Mouse (Mus musculus) cerebellum, adult 11 months (tissue): ENCODE measurements at regions not wholly inside any gene's neighbourhood (a gene's known extent, or its start where the extent isn't known, plus 50 kb on each side); places are given as distances from the start of the nearest gene placed in this dataset.
"Not testable (repeated sequence)": the region's sequence is repeated elsewhere in the genome, so short reads cannot be mapped to it uniquely, and the experiment has no call there.

Experiments used
- DNase-seq: peaks from one replicate; pipeline ENCODE4 v3.0.0; 2022

DNA sequence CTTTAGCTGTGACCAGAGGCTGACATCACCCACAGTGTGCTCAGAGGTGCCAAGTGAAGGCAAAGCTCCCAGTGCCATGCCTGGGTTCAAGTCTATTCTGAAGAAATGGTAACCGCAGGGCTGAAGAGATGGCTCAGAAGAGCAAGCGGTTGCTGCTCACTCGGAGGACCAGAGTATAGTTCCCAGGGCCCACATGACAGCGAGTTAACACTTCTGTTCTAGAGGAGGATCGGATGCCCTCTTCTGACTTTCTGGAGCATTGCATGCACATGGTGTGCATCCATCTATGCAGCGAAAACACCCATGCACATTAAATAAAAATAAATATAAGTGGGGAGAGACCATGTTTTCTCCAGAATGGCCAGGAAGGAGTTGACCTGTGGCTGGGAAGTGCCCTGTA is 209.5 kb downstream of the Sorl1 start:
- no peak for DNase-seq

DNA sequence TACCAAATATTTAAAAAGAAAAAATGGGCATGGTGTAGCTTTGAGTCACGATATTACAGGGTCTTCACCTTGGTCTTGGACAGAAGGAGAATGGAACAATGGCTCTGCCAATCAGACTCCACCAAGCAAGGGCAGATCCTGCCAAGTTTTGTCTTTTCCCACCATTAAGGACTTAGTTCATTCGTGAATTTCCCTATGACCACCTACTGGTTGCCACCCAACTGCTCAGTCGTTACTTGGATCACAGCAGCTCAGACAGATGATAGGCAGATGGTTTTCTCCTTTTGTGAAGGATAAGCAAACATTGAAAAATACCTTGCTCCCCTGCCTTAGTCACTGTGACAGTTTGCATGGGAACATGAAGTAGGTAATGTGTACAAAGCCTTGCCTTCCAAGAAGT is 210.2 kb downstream of the Sorl1 start:
- DNase-seq, result no peak

DNA sequence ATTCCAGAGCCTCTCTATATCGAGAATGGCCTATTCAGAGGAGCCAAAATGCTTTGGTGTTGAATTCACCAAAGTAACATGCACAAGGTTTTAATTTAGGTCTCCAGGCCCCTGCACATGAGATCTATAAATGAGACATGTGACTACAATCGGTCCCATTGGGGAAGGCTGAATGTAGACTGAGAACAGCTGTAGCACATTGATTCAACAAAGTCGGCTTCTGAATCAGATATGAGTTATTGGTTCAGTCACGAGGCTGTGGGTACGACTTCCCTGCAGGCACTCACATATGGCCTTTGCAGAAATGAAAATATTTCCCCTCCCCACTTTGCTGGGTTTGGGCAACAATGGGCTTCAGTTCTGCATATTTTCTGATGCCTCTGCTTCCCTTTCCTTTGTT is 211.6 kb downstream of the Sorl1 start:
- no peak for DNase-seq

DNA sequence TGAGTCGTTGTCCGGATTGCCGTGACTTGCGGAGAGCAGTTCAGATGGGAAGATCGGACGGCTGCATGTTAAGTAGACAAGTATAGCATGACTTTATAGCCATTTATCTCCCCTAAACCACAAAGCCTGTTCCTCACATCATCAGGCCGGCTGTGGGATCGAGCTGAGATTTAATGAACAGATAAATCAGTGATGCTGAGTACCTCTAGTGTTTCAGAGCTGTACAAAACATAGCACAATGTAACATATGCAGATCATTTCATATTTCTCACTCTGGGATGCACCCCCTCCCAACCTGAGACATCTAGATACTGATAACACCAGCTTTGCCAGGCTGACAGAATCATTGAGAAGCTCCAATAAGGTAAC is 223.5 kb downstream of the Sorl1 start:
- DNase-seq, result no peak

DNA sequence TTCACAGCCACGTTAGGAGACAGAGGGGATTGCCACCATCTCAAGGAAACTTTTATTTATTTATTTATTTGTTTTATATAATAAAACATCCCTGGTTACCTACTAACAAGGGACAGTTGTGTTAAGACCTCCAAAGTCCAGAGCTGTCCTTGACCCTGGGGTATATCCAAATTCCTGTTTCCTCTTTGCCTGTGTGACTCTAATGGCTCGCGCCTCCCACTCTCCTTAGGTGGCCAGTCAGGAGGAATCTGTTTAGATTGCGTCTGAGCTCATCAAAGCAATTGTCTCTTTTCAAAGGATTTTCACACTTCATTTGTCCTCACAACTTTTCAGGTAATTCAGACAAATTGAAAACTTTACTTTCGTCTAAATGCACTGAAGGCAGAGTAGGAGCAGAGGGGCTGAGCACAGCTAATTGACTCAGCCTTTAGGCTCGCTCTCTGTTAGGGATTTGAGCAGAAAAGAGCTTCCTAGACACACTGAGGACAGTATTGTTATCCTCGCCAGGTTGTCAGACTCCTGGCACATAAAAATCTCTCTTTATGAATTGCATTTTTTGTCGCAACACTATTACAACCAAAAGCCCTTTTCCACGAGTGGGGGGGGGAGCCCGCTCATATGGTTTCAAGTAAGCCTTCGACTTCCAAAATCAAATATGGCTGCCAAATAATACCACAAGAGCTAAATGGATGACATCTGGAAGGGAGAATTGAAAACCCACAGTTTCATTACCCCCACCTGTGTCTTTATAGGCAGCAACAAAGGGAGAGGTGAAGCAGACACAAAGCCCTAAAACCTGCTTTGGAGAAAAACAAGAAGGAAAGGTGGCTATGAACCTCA is 224.1 kb downstream of the Sorl1 start:
- no peak for DNase-seq

DNA sequence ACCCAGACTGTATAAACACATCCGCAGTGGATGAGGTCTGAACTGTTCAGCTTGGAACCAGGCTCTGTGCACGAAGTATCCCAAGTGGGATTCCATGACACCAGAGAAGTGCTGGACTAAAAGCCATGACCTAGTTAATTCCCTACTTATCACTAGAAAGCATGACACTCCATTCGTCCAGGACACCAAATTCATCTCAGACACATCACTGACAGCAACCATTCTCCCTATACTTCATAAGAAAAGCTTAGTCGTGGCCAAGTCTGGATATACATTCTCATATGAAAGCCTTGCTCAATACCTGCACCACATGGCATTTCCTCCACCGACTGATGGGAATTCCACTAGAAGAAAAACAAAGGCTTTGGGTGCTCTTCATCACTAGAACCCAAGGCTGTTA is 229.0 kb downstream of the Sorl1 start:
- no peak for DNase-seq

DNA sequence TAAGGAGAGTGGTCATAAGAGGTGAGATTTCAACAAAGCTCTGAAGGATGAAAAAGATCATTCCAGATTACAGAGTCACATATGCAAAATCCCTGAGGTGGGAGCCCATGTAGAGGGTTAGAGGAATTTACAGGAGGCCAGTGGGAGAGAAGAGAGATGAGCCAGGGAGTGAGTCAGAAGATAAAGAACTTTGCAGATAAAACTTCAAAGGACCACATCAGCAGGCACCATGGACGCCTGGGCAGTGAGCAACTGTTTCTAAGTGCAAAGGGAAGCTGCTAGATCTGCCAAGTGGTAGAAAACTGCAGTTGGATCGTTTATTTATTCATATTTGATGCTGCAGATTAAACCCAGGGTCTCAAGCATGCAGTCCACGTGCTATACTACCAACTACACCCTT is 231.3 kb downstream of the Sorl1 start:
- DNase-seq, result no peak

DNA sequence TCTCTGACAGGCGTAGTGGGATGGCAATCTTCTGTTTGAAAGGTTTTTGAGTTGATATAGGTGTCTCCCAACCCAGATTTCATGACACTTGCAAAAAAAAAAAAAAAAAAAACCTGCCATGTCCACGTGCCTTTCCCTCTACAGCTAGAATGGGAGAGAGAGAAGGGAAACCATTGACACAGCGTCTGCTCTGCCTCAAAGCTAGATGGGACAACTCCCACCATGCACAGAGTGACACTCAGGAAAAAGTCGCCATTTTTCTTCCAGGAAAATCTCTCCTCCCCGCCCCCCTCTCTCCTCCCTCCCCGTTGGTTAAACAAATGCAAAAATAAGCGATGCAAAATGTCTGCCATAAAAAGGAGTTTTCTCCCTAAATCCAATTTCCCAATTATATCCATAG is 232.9 kb downstream of the Sorl1 start:
- DNase-seq, result no peak

DNA sequence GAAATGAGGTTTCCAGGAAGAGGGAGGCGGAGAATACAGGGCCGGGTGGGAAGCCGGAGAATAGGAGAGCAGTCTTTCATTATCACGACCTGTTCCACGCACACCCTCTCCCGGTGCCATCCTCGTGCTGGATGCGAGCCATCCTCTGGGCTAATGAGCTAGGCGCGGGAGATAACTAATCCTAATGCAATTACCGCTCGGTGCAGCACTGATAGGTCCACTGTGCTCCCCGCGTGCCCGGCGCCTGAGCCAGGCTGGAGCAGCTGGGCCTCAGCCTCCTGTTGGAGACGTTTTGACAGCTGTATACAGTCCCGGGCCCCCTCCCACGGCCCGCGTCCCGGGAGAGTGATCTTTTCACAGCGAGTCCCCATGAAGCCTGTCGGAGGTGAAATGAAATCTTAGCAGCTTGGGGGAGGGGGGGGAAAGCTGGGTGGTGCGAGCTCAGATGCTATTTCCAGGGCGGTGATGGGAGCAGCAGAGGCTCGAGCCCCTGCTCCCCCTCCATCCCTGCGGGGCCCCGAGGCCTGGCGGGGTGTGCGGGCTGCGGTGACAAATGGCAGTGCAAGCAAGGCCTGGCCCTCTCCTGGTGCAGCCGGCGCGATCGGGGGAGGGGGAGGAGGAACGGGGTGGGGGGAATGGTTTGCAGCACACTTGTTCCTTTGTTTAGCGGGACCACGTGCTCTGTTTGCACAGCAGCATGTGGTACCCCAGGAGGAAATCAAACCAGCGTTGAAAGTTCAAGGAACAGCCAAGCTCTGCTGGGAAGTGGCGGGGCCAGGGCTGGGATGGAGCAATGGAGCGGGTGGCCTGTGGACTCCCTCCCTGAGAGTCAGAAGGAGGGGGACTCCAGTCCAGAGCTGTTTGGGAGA is 233.6 kb downstream of the Sorl1 start:
- peak; percentile 14 for DNase-seq

DNA sequence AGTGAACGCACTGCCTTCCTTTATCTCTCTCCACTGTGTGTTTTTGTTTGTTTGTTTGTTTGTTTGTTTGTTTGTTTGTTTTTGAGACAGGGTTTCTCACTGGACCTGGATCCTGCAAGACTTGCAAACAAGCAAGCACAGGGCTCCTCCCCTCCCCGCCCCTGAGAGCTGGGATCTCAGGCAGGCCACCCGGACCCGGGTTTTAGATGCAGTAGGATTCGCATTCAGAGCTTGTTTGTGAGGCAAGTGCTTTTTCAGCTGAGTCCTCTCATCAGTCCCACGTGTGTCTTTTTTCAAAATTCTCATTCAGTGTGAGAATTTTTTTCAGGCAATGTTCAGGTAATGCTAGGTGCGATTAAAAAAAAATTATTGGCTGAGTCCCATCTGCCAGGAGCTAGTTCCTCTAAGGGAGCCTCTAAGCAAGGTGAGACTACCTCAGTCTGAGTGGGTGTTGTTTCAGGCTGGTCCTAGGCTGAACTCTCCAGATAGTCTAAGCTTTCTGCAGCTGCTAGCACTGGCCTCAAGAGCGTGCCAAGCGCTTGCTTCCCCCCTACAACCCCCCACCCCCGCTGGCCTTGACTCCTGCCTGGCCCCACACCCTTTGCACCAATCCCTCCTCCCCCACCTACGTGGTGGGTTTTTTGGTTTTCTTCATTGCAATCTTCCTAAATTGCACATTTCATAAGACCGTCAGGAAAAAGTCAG is 234.4 kb downstream of the Sorl1 start:
- no peak for DNase-seq

DNA sequence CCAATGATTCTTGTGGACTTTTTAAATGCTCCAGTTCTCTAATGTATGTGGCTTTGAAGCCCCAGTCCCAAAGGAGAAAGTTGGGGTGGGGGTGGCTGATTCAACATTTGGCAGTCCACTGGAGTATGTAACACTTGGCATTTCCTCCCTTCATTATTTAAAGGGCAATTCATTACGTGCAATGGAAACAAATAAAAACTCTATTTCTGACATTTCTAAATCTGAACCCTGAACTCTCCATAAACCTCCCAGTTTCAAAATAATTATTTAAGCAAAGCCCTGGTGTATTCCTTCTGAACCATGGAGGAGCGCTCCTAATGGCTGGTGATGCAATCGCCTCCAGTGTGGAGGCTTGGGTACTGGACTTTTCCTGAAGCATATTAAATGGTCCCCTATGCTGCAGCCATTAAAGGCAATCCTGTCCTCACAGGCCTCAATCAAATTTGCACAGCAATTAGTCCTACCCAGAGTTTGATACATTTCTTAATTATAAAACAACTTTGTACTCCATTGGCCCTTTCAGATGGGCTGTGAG is 235.4 kb downstream of the Sorl1 start:
- no peak for DNase-seq

DNA sequence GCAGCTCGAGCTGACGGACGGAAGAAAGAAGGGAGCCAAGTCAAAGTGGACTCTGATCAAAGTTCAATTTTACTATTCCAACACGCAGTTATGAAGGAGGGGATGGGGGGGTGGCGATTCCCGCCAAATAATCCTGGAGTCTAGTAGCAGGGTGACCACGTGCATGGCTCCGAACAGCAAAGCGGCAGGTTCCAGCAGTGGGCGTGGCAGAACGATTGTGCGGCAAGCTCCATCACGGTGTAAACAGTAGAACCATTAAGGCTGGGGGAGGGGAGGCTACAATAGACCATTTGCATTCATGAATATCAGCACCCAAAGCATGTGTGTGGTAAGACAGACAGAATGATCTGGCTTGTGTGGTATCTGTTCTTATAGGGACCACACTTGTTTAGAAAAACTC is 237.6 kb downstream of the Sorl1 start:
- DNase-seq, result not testable (repeated sequence)

DNA sequence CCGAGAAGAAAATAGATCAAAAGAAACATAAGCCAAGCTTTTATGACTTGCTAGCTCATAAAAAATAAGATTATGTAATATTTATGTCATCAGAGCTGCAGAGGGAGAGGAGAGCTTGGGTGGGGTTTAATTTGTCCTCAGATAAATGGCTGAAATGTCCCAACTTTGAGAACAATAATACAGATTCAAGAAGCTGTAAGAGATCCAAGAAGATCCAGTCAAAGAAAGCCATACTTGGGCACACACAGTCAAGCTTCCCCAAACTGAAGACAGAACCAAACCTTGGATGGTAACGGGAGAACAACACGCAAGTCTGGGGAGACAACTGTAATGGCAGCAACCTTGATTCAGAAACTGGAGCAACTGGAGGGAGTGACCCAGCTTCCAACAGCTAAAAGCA is 243.6 kb downstream of the Sorl1 start:
- DNase-seq, result no peak

DNA sequence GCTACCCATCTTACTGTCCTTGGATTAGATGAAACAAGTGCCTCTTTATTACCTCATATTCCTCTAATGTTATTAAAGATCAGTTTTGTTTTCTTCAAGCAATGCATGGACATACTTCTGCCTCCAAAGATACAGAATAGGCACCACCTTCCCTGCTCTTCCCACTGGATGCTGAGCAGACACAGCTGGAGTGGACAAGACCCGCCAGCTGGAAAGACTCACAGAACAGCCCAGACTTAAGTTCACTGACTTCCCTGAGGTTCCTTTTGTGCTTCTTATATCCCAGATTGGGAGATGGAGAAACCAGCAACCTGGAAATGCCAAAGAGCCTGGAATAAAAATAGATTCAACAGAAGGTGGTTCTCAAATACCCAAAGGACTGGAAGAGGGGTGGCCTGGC is 245.0 kb downstream of the Sorl1 start:
- no peak for DNase-seq

DNA sequence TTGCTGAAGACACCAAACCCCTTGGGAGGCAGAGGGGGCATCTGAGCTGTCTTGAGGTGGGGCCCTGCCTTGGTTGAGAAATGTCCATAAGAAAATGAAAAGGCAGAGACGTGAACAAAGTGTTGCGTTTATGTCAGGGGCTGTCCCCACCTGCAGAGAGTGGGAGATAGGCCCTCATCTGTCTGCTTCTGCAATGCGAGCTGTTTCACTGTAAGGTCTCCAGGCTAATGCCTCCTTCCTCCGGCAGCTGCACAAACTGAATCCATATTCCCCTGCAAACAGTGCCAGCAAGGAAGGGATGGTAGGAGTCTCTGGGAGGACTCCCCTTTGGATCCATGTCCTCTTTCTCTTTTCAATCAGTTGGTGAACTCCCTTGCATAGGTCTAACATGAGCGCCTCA is 263.0 kb downstream of the Sorl1 start:
- DNase-seq, result no peak

DNA sequence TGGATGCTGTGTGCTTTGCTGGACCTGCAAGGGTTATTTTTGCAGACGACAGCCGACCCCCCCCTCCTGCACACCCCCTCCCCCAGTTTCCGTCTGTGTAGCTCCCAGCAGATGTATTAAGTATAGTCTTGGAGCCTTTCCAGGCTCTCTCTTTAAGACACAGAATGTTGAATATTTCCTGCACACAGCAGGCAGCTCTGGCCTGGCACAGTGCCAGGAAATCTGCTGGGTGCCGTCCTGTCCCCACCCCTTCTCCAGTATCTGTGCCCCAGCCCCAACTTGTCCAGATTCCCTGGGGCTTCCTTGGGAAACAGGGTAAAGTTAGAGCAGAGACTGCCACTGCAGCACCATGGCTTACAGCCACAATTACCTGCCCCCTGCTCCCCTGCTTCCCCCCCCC is 263.4 kb downstream of the Sorl1 start:
- DNase-seq, result peak; percentile 1

DNA sequence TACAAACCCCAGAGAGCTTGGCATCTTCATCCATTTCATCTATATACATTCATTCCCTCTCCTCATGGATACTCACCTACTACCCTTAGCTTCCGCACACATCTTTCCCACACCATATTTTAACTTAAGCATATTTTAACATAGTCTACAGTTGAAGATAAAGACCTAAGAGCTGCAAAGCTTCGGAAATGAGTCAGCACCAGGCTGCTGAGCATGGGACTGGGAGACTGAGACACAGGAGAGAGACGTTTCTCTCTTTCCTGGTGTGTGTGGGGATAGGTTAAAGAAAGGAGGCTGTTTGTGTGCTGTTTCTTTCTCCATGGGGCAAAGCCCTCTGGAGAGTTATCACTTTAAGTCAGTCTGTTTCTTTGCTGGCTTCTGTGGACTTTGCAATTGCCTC is 264.3 kb downstream of the Sorl1 start:
- no peak for DNase-seq

DNA sequence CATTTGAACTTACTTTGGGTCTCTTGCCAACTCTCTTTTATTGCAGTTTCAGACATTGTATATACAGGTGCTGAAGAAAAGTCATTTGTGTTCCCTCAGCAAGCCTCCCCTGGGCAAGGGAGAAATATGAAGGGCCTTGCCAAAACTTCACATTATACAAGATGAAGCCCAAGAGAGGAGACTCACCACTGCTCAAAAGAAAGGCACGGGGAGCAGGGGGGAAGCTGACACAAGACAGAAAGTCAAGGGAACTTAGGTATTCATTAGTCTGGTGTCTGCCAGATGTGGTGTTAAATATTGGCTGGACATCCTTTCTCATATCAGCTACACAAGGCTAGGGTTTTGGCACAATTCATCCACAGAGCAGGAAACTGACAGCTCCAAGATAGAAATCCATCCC is 272.0 kb downstream of the Sorl1 start:
- no peak for DNase-seq

DNA sequence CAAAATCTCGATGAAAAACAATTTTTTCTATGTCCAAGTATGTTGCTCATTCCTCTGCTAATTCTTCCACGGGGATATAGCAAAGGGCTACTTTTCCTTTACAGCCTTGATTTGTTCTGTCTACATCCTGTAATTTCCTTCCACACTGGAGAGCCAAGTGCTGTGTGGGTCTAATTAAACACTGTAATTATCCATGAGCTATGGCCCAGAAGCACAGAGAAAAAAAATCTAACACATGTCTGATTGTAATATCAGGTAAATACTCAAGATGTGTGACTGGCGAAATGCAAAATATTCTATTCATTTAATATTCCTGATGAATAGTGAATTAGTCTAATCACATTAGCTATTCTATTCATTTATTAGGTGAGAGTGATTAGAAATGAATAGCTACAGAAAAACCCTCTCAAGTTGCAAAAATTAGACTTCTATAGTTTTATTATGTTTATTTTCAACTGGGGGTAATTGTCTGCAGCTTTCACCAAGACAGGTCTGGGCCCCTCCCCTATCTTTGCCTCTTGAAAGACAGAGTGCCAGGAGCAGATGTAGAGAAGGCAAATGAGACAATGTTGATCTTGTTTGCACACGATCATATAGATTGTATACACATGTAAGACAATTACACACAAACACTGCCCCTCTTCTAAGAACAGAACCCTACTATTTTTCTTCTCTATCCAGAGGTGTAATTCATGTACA is 274.3 kb downstream of the Sorl1 start:
- no peak for DNase-seq

DNA sequence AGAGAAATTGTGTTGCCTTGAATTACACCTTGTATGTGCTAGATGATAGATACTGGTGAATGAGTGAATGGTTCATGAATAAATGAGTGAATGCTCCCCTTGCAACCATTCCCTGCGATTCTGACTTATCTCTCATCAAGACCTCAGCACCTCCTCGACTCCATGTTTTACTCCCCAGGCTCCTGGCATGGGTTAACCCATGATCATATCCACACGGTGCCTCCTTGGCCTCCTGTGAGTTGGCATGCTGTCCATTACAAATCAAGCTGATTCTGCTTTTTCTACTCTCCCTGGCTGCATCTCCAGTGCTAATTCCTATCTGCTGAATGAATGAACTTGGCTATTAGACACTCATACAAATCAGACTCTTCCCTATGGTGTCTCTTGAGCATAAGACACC is 279.5 kb downstream of the Sorl1 start:
- DNase-seq, result no peak

DNA sequence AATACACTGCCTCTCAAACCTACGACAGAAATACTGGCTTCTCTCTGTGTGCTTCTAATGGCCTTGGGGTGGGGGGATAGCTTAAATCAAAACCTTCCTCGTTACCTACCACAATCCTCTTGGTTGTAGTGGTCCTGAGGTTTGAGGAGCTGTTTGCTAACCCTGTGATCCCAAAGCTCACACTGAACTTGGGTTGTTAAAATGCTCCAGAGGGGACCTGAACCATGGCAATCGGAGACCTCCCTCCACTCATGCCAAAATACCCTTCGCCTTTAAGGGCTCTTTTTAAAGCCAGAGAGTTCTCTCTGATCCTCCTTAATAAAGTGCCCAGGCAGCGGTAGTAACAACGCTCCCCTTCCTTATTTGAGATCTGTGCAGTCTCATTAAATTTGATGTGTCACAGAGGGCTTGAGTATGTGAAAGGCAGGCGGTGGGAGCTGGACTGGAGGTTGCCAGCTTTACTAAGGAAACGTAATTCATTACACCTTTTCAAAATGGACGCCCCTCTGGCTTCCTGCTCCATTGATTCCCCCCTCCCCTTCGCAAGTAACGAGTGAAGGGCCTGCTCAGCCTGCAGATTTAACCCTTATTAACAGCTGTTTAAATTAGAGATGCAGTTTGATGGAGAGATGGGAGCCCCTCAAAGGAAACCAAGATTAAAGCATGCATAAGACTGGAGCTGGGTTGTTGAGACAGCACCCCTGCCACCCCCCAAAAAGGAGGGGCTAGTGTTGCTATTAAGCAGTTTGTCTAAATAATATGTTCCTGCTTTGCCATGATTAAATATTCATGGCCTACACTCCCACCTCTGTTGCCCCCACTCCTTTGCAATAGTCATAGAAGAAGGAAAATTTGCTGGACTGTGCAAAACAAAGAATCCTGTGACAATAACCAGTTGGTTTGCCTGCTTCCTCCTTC is 289.4 kb downstream of the Sorl1 start:
- DNase-seq, result no peak

DNA sequence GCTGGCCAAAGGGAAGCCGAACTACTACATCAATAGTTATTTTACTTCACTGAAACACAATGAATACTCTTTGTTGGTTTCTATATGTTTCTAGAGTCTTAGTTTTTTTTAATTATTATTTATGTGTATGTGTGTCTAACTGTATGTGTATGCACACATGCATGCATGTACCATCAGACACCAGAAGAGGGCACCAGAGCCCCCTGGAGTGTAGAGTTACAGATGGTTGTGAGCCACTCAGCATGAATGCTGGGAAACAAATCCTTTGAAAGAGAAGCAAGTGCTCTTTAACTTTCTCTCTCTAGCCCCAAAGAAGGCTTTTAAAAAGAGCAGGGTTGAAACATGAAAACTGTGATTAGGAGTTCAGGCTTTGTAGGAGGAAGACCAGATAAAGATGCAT is 290.7 kb downstream of the Sorl1 start:
- no peak for DNase-seq
